Mouse (Mus musculus) spleen, postnatal 14 days (tissue): Measurements from ENCODE around the gene Slc23a3.
A peak's percentile ranks its signal among the peaks of the same experiment; 100 is the strongest.

ENCODE experiments used
- DNase-seq, 2 experiments: peaks; one replicate each; pipeline ENCODE4 v3.0.0; 2021 to 2022; ENCODE audit warnings: low spot score in 2 of 2

Gene Slc23a3

DNA sequence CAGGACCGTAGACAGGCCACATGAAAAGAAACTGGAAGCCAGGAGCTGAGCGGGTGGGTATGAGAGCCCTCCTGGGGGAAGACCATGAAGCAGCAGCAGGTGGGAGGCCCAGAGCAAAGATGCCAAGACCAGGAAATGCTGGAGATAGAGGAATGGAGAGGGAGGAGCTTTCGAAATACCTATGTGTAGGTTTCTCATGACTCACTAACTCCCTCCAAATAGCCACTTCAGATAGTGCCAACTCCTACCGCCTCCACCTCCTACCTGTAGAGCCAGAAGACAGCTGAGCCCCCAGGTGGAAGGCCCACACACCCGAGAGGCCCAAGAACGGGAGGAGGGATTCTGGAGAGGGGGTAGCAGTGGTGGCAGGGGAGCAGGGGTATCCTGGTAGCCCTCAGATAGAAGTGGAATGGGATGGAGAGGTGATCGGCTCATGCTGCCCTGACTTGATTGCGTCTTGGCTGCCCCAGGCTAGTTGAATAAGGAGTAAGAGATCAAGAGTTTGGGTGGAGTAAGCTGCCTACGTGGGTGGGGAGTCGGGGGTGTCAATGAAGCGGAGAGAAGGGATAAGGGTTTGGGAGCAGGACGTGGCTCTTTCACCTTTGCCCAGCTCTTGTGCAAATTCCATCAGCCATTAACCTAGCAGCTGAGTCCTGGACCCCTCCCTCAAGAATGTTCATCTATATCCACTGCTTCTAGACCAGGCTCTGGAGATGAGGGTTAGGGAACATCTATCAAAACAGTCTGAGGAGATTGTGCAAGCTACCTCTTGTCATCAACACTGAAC is at the start of gene Slc23a3:
Gene Slc23a3, minus strand, starts transcription at position 470 of the 787 bp plus-strand sequence.
- DNase-seq: no peak

DNA sequence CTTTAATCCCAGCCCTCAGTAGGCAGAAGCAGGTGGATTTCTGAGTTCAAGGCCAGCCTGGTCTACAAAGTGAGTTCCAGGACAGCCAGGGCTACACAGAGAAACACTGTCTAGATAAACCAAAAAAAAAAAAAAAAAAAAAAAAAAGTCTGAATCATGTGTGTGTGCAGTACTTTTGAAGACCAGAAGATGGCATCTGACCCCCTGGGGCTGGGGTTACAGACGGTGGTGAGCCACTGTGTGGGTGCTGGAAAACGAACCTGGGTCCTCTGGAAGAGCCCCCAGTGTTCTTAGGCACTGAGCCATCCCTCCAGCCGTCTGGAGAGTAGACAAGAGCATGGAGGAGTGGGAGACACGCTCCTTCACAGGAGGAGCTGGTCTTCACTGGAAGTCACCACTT is 48.5 kb upstream of the Slc23a3 start:
- DNase-seq: no peak

DNA sequence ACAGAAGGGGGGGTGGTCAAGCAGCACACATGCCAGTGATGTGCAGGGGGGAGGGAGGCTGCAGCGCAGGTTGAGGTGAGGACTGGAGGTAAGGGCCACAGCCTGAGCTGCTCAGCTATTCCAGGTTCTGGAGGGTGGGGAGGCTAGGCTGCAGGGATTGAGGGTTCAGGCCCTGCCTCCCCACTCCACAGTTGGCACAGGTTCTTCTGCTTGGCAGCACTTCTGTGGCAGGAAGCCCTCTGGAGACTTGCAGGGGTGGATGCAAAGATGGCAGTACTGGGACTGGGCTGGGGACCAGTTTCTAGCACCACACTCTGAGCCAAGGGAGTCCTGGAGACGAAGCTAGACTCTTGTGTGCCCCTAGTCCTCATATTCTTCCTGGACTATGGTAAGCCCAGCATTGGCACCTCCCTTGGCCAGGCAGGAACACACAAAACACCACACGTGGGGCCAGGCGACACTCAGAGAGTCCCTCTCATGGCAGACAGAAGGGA is 47.7 kb upstream of the Slc23a3 start:
- no peak for DNase-seq

DNA sequence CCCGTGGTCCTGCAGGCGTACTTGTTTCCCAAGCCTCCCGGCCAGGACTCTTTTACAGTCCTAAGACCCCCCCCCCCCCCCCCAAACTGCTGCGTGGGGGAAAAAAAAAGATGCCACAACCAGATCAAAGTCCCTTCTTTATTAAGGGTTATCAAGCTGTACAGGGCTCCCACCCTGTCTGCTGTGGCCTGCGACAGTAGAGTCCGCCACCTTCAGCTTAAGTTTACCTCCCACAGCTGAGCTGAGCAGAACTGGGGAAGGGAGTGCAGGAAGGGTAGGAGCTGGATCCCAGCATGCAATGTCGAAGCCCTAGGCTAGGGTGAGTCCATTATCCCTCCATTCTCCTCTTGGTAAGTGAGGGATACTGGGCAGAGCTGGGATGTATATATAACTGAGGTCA is 47.1 kb upstream of the Slc23a3 start:
- no peak for DNase-seq

DNA sequence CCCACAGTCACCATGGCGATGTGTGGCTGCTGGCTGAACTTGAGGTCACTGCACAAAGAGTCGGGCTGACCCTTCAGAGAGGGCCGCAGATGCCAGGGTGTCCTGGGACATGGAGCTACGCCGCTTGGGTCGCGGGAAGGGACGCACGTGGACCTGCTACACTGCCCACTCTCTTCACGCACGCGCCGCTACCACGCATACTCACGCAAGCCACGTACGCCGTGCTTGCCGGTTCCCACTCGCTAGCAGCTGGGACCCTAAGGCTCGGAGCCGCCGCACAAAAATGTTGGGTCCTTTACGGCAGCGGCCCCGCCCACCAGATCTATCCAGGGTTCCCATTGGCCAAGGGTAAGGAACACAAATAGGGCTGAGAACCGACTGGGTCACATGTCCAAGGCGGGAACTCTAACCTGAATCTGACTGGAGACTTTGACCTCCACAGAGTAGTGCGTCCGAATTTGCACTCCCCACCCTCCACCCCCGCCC is 46.5 kb upstream of the Slc23a3 start, which contains the start of gene Abcb6:
Gene Abcb6, minus strand, starts transcription at position 288 of the 486 bp plus-strand sequence.
- peak; percentile 82 to 85 for DNase-seq

DNA sequence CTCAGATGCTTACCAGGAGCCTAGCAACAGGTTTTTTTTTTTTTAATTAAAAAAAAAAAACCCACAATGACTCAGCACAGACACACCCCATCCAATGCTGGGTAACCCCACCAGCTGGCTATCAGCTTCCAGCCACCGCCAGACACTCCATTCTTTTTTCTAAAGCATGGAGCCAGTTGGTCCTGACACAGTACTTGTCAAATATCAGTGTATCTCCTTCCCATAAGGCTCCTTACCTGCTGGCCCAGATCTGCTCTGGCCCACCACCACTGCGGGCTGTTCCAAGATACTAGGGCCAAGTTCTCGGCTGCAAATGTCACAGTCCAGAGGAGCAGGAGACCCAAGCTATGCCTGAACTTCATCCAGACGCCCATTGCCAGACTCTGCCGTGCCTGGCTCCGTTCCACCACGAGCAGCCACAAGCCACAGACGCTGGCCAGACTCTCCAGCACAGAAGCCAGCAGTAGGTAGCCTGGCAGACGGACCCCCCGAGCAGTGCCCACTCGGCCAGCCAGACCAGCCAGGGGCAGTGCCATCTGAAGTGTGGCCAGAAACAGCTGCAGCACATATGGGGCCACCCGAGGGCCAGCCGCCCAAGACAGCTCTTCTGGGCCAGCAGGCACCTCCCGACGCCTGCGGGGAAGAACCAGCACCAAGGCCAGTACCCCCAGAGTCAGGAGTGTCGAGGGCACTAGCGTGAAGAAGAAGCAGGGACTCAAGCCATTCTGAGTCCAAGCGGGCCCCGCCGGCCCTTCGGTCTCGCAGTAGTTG is 45.8 kb upstream of the Slc23a3 start:
- DNase-seq: peak in 1 of 2 experiments; percentile 38

DNA sequence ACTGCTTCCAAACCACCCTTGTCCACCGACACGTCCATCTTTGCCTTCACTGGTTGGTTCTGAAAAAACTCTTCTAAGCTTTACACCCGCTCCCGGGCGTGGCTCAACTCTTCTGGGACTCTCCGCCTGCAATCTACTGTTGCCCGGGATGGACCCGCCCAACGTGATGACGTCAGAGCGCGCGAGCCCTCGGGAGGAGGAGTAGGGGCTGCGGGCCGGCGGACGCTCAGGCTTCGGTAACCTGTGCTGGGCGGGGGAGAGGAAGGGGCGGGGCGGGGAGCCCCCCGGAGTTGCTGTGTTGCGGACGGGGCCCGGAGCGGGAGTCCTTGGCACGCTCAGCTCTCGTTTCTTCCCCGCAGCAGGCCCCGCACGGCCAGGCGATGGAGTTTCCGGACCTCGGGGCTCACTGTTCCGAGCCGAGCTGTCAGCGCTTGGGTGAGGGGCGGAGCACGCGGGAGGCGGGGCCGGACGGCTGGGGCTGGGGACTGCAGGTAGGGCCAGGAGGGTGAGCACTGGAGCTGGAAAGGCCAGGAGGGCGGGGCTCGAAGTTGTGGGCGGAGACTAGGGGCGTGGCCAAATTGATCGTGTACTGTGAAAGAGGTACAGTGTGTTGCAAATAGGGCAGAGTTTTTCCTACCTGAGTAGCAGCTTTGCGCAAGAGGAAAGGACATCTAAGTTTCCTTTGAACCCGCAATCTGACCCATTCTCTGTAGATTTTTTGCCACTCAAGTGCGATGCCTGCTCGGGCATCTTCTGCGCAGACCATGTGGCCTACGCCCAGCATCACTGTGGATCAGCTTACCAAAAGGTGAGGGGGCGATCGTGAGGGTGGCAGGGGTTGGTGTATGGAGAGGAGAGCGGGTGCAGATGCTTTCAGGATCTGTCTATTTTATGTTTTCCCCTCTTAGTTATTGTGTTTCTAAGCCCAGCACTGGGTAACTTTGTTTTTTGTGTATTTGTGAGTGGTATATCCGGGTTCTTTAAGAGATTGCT is 35.1 kb upstream of the Slc23a3 start, which contains the start of gene Zfand2b:
Gene Zfand2b, plus strand, starts transcription at position 175 of the 993 bp plus-strand sequence.
- DNase-seq: peak; percentile 98

DNA sequence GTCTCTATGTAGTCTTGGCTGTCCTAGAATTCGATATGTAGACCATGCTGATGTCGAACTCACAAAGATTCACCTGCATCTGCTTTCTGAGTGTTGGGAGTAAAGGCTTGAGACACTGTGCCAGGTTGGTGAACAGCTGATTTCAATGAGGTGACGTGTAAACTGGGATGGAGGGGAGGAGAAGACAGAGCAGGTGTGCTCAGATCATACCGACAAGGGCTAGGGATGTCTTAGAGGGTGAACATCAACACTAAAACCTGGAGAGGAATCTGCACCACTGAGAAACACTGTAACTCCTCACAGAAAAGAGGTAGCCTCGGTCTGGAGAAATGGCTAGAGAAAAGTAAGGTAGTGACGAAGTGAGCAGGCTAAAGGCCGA is 34.4 kb upstream of the Slc23a3 start:
- DNase-seq: no peak

DNA sequence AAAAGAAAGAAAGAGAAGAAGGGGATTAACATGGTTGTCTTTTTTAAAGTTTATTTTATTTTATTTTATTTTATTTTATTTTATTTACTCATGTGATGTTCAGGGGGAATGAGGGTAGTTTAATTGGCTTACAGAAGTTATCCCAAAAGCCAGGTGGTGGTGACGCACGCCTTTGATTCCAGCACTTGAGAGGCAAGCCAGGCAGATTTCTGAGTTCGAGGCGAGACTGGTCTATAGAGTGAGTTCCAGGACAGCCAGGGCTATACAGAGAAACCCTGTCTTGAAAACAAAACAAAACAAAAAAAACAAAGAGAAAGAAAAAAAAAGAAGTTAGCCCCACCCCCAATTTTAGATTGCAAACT is 26.5 kb upstream of the Slc23a3 start:
- DNase-seq: no peak

DNA sequence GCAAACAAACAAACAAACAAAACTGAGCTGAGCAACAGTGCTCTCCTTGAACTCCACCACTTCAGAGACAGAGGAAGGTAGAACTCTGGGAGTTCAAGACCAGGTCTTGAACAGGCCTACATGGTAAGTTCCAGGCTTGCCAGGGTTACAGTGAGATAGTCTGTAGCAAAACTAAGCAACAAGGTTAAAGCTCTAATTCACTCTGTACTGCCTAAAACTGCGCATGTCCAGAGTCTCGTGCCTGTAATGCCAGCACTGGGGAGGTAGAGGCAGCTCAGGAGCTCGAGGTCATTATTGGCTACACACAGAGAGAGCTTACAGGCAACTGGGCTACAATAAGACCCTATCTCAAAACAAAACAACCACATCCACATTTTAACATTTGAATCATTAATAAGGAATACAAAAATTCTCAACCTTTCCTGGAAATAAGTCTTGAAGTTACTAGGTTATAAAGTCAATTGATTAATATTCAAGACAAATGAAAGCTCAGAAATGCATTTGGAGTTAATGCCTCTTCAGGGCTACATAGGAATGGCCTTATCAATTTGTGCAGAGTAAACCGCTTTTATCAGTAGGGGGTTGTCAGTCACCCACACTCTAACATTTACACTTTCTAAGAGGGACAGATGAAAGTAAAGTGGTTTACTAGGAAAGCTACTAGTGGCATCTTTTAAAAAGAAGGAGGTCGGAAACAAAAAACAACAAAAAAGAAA is 26.0 kb upstream of the Slc23a3 start:
- no peak for DNase-seq

DNA sequence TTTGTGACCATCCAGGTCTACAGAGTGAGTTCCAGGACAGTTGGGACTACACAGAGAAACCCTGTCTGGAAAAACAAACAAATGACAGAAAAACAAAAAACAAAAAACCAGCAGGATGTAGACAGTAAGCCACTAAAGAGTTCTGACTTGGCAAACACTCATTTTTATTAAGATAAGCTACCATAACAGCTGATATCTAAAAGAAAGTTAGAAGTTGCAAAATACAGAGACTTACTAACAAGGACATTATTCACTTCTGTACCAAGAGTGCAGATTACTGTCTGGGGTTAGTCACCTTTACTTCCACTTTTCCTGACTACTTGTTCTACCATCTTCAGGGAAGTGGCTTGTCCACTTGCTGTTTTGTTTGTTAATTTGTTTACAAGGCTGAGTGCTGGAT is 25.3 kb upstream of the Slc23a3 start:
- no peak for DNase-seq

DNA sequence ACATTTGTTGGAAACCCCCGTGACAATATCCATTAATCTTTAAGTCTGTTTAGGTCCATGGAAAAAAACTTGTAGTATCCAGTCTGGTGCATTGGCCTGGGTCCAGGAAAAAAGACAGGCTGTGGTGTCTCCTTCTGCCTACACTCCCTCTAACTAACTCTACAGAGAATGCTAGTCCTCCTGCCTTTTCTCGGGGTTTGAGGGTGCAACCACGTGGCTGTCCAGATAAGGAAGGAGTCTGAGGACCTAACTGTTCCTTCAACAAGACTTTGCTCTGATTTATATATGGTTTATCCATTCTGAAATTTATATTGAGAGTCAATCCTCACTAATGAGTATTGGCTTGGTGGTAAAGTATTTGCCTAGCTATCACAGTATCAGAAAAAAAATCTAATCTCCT is 22.1 kb upstream of the Slc23a3 start:
- DNase-seq: no peak

DNA sequence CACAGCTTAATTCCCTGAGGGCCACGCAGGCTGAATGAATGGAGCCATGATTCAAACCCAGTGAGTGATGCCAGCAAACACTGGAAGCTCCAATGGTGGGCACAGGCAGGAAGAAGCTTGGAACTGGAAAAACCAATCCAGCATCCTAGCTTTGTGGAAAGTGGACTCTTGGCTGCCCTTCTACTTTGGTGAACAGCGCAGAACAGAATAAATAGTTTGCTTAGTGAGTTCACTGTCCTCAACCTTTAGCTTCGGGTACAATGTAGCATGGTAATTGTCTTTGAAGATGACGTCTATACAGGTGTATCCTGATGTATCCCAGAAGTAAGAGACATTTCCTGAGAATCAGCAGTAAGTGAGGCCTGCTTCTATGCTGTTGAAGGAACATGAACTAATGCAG is 15.0 kb upstream of the Slc23a3 start:
- DNase-seq: no peak

DNA sequence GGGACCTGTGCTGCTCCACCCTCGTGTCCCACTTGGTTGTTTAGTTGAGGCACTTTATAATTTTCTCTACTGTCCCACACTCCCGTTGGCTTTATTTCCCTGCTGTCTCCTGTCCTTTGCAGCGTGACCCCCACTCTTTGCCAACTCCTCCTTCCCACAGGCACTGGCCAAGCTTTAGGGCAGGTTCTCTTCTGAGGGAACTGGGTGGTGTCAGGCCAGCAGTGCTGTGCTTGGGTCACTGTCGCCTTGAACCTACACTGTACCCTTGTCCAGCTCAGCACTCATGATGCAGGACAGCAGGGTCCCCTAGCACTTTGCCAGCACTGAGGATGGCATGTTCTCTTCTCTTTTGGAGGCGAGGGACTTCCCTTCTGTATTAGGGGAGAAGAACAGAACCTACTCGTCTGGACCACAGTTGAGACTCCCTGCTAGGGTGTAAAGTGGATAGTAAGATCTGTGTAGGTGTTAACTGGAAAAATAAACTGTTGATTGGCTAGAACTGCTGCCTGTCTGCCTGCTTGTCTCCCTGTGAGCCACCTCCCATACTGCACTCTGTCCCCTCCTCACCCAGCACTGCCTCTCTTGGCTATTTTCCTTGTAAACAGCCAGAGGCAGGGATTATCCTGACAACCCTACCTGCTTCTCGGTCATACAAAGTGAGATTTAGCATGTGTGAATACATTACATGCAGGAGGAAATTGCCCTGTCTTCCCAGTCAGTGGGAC is 13.9 kb upstream of the Slc23a3 start:
- DNase-seq: no peak

DNA sequence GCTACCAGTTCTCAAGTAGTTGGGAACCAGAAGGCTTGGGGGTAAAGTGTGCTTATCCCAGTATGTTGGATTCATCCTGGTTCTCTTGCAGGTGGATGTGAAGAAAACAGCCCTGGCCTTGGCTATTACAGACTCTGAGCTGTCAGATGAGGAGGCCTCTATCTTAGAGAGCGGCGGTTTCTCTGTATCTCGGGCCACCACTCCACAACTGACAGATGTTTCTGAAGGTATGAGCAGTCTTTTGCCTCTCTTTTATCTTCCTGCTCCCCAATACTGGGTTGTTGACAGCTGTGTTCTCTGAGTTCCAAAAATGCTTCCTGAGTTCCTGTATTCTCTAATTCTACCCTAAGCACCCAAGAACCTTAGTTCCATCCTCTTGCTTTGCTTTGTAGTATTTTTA is 11.9 kb upstream of the Slc23a3 start:
- DNase-seq: no peak

DNA sequence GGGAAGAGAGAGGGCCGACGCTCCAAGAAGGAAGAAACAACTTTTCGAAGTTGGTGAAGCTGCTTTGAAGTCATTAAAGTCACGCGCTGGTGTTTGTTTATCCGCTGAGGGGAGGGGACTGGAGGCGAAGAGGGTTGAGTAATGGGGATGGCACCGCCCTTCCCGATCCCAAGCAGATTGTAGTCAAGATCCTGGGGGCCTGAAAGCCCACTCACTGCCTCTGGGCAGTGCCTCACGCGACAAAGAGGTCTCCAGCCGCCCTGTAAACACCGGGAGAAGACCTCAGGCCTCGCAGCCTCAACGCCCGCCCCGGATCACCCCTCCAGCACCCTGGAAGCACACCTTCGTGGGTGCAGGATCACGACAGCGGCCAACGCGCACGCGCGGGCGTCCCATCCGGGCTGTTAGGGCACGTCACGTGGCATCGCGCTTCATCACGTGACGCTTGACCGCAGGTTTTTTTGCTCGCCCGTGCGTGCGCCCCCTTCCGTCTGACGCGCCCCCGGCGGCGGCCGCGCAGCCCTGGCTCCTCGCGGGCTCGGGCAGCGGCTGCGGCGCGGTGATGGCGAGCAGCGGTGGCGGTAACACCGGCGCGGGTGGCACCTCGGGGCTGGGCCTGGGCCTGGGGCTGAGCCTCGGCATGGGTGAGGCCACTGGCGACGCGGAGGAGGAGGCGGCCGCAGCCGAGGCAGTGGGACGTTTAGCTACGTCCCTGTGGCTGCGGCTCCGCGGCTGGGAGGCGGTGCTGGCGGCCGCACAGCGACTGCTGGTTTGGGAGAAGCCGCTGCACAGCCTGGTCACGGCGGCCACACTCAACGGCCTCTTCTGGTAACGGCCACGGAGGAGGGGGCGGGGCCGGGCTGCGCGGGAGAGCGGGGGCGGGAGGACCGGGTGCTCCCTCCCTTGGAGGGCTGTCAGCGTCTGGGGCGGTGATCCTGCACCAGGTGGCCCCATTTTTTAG is 8.9 kb upstream of the Slc23a3 start, which contains the start of the genes Cnppd1 and Retreg2:
Gene Cnppd1, minus strand, starts transcription at position 411 of the 961 bp plus-strand sequence.
Gene Retreg2, plus strand, starts transcription at position 478 of the 961 bp plus-strand sequence.
- DNase-seq: peak; percentile 94

DNA sequence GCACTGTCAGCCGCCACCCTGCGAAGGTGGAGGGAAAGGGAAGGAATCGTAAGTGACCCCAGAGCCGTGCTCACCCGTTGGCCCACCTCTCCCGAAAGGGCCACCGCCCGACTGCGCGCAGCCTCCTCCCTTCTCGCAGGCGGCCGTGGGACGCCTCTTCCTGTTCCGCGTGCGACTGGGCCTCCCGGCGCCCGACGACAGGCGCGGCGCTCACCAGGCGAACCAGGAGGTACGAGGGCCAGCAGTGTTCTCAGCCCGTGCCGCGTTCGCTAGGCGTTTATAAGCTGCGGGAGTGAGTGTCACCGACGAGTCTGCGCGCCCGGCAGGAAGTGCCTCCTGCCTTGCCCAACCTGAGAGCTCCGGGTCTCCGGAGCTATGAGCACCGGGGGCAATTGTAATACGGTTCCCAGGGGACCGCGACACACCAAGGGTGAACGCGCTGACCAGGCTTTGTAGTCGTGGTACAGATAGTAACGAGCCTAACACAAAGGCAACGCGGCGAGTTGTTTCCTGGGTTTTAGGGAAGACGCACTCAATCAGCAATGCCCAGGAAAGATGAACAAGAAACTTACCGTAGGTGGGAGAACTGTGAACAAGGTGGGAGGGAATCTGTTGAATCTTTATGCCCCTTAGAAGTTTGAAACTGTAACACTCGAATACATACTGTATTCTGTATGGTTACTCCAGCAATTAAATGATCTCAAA is 7.9 kb upstream of the Slc23a3 start:
- peak; percentile 67 to 72 for DNase-seq

DNA sequence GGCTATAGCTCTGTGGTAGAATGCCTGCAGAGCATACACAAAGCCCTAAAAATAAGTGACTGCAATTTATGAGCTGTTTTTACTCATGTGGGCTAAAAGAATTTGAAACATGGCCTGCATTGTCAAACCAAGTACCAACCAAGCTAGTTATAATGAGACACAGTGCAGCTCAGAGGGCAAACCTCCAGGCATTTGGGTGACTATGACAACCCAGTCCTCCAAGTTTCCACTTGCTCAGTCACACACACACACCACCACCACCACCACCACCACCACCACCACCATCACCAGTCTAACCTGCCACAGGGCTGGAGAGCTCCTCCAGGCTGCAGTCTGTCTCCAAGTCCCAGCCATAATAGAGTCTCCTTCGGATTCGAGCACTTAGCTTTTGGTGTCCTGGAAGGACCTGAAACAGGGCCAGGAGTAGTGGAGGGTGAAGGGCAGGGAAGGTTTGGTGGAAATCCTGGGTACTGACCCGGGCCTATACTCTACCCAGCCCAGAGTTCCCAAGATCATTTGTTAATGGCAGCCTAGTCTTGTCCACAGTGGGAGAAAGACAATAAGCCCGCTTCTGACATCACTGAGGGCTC is 7.0 kb upstream of the Slc23a3 start:
- no peak for DNase-seq
